ENCODE assay signal across 13 mouse cellular contexts in genomic region chr12:4908391-4908790, GRCm38 (mm10). TPM values are rescaled to one million over a fixed set of nuclear protein-coding genes. Genes with fewer than 3 reads are reported as not detected.
DNase-seq lines count a peak whose midpoint lies in the region; ATAC-seq and TF ChIP-seq lines count a peak whose summit lies in the region.
"Had no signal": no experiment of that assay in that cellular context is flagged by ENCODE, and none has a peak within 500 bp of the region (broad histone marks: within the 10 kb centered on the region; RNA-seq: fewer than 3 reads in every experiment).

No protein-coding gene starts in this region.

- WGBS in limb, embryonic 12.5 days = 95% methylated on average over 7 of the region's 7 CpGs
- WGBS in limb, embryonic 10.5 days = 94% methylated on average over 7 of the region's 7 CpGs
- WGBS in liver, embryonic 12.5 days (ENCODE audit: insufficient replicate concordance) = 81% methylated on average over 7 of the region's 7 CpGs

- TF ChIP-seq POLR2A in CH12.LX (IDR thresholded peaks at IDR 0.05; ENCODE audit: low read depth, low read length) = no peak

- peaks cover 21% of the 10 kb centered on the region for H3K36me3 ChIP-seq in erythroblast, embryonic 14.5 days (ENCODE audit: control insufficient read depth)
- peaks cover 6% of the 10 kb centered on the region; the same call in 1 of the 2 replicates for H3K36me3 ChIP-seq in limb, embryonic 12.5 days
- H3K36me3 ChIP-seq in limb, embryonic 10.5 days = peaks cover 5% of the 10 kb centered on the region; the same call in 1 of the 2 replicates
- H3K36me3 ChIP-seq in CH12.LX (replicated peaks in 1 of 2; ENCODE audit: control insufficient read depth in 1 of 2, insufficient read depth in 1 of 2, low read length in 1 of 2) = peaks cover 3 to 9% of the 10 kb centered on the region in 2 experiments
- peaks cover 11% of the 10 kb centered on the region for H3K36me3 ChIP-seq in liver, embryonic 12.5 days

- H3K27ac ChIP-seq in limb, embryonic 12.5 days = no peak overlapping the region
- H3K27ac ChIP-seq in limb, embryonic 10.5 days = no peak overlapping the region
- H3K27ac ChIP-seq in CH12.LX (ENCODE audit: insufficient read depth, low read depth) = no peak overlapping the region
- no peak overlapping the region for H3K27ac ChIP-seq in liver, embryonic 12.5 days

- H3K9me3 ChIP-seq in erythroblast, embryonic 14.5 days (ENCODE audit: control insufficient read depth, low read length) = no peaks in the 10 kb centered on the region
- no peaks in the 10 kb centered on the region for H3K9me3 ChIP-seq in limb, embryonic 12.5 days
- H3K9me3 ChIP-seq in limb, embryonic 10.5 days (replicated peaks) = no peaks in the 10 kb centered on the region
- peaks cover 2% of the 10 kb centered on the region for H3K9me3 ChIP-seq in CH12.LX (replicated peaks; ENCODE audit: low read length)
- H3K9me3 ChIP-seq in liver, embryonic 12.5 days (replicated peaks) = no peaks in the 10 kb centered on the region

- no peak for DNase-seq in limb, embryonic 10.5 days (ENCODE audit: low spot score)
- no peak for DNase-seq in CH12.LX (ENCODE audit: extremely low read depth)
- no peak for DNase-seq in right cerebral cortex, adult 18-20 months
- DNase-seq in adrenal gland, postnatal 36 days = no peak
- DNase-seq: cerebellum, adult 9-11 months; gastrocnemius, postnatal 36 days; heart, postnatal 10 days; kidney, adult 8-10 months; thymus, adult 2 months had no signal

- no peak overlapping the region for H3K9ac ChIP-seq in limb, embryonic 12.5 days (replicated peaks)
- no peak overlapping the region for H3K9ac ChIP-seq in CH12.LX (ENCODE audit: insufficient read depth, low read depth)
- H3K9ac ChIP-seq in liver, embryonic 12.5 days = no peak overlapping the region

- no peak for TF ChIP-seq CTCF in CH12.LX (conservative IDR thresholded peaks at IDR 0.05 in 1 of 2, IDR thresholded peaks at IDR 0.05 in 1 of 2; ENCODE audit: low read depth in 2 of 2, low read length in 2 of 2)

- TF ChIP-seq RAD21 in CH12.LX (IDR thresholded peaks at IDR 0.05; ENCODE audit: low read depth, low read length) = no peak

- H3K4me3 ChIP-seq in erythroblast, embryonic 14.5 days (replicated peaks) = peak overlapping the region; percentile 93
- peak overlapping the region; percentile 83; the same call in 1 of the 2 replicates for H3K4me3 ChIP-seq in limb, embryonic 12.5 days (replicated peaks)
- H3K4me3 ChIP-seq in limb, embryonic 10.5 days = no peak overlapping the region
- H3K4me3 ChIP-seq in CH12.LX (replicated peaks in 1 of 3; ENCODE audit: low read depth in 2 of 3, low read length in 2 of 3, poor library complexity in 1 of 3) = peak overlapping the region in 2 of 3 experiments; percentile 73 to 74
- peak overlapping the region; percentile 79 for H3K4me3 ChIP-seq in liver, embryonic 12.5 days

- TF ChIP-seq EP300 in CH12.LX (IDR thresholded peaks at IDR 0.05; ENCODE audit: low read length) = no peak

- no peak overlapping the region for H3K4me2 ChIP-seq in limb, embryonic 12.5 days
- peak overlapping the region; percentile 35; the same call in 1 of the 2 replicates for H3K4me2 ChIP-seq in CH12.LX (ENCODE audit: insufficient read depth, low read depth, poor library complexity, severe bottlenecking)
- H3K4me2 ChIP-seq in liver, embryonic 12.5 days = peak overlapping the region; percentile 82

- dilution Hi-C loops in CH12.LX (cut with MboI; ENCODE audit: extremely low pct_ligation_motif_present, extremely low pct_unique_long_range_greater_than_20kb, low sequenced_read_pairs) = no loop called here

- H3K4me1 ChIP-seq in erythroblast, embryonic 14.5 days (ENCODE audit: control insufficient read depth) = peaks cover 36% of the 10 kb centered on the region
- H3K4me1 ChIP-seq in limb, embryonic 12.5 days (replicated peaks) = 0 out of 2 replicates have a peak, but pooled peaks cover 2% of the 10 kb centered on the region
- H3K4me1 ChIP-seq in limb, embryonic 10.5 days = no peaks in the 10 kb centered on the region
- H3K4me1 ChIP-seq in CH12.LX (ENCODE audit: control insufficient read depth in 1 of 2, insufficient read depth in 2 of 2) = peaks cover 0 to 27% of the 10 kb centered on the region in 2 experiments; a peak in 2 of 4 replicates
- peaks cover 28% of the 10 kb centered on the region for H3K4me1 ChIP-seq in liver, embryonic 12.5 days

- no peak for ATAC-seq in erythroblast, adult 5-6 weeks (replicated peaks; ENCODE audit: low FRiP score, poor library complexity, severe bottlenecking)
- no peak for ATAC-seq in limb, embryonic 12.5 days (ENCODE audit: insufficient number of reproducible peaks, insufficient read depth, low FRiP score, low TSS enrichment, low read depth)
- ATAC-seq in liver, embryonic 12.5 days = no peak

- in situ Hi-C loops in CH12.LX (cut with MboI; ENCODE audit: low pct_ligation_motif_present, low pct_unique_long_range_greater_than_20kb, low sequenced_read_pairs) = loop anchor here (25.0 kb wide), 1 partner anchor 1346 kb away; the partner anchor contains the start of gene Dtnb

- peaks cover 10% of the 10 kb centered on the region; the same call in 1 of the 2 replicates for H3K79me2 ChIP-seq in CH12.LX (replicated peaks; ENCODE audit: control insufficient read depth, extremely low read depth, insufficient read depth, poor library complexity, severe bottlenecking)

- no peaks in the 10 kb centered on the region for H3K27me3 ChIP-seq in erythroblast, embryonic 14.5 days (ENCODE audit: control insufficient read depth)
- H3K27me3 ChIP-seq in limb, embryonic 12.5 days = no peaks in the 10 kb centered on the region
- H3K27me3 ChIP-seq in limb, embryonic 10.5 days (ENCODE audit: low read depth, poor library complexity, severe bottlenecking) = no peaks in the 10 kb centered on the region
- no peaks in the 10 kb centered on the region for H3K27me3 ChIP-seq in CH12.LX (replicated peaks)
- H3K27me3 ChIP-seq in liver, embryonic 12.5 days (replicated peaks) = no peaks in the 10 kb centered on the region

TF ChIP-seq in CH12.LX, 34 proteins besides CTCF, POLR2A, EP300 and RAD21:
- TF ChIP-seq UBTF (IDR thresholded peaks at IDR 0.05; ENCODE audit: low read depth, low read length) = no peak
- no peak for TF ChIP-seq ZNF384 (IDR thresholded peaks at IDR 0.05; ENCODE audit: low read depth, low read length)
- no peak for TF ChIP-seq ZMIZ1 (IDR thresholded peaks at IDR 0.05; ENCODE audit: low read depth, low read length)
- TF ChIP-seq KAT2A (IDR thresholded peaks at IDR 0.05; ENCODE audit: insufficient replicate concordance, low read length) = no peak

RNA-seq across cellular contexts. Expression of gene Ubxn2a, which starts 0.9 kb away (rescaled TPM):
- 0.87 and 1.5 TPM in 2 replicates for polyA plus RNA-seq in erythroblast, embryonic 14.5 days (2012)
- total RNA-seq in erythroblast, adult 5-6 weeks (2015; ENCODE audit: low replicate concordance) = 15.9 and 20.9 TPM in 2 replicates
- 30.9 and 40.6 TPM in 2 replicates for total RNA-seq in erythroblast, adult 5-6 weeks (2017; ENCODE audit: low replicate concordance)
- polyA plus RNA-seq in limb, embryonic 12.5 days (2016; fragmentation: Nextera tagmentation; extraction: Ambion mirVana) = 28.3 and 30.6 TPM in 2 replicates
- polyA plus RNA-seq in limb, embryonic 10.5 days (2016; fragmentation: Nextera tagmentation; extraction: Ambion mirVana) = 20.2 and 23.7 TPM in 2 replicates
- total RNA-seq in CH12.LX (2012; rRNA removed) (15.2 and 19.5 TPM in 2 replicates), CH12.LX (2014; rRNA removed) (25.4 and 28.5 TPM in 2 replicates)
- 20.8 and 23.5 TPM in 2 replicates for polyA plus RNA-seq in CH12.LX (2012; ENCODE audit: insufficient read length, low read depth)
- 48.0 and 50.9 TPM in 2 replicates for polyA plus RNA-seq in liver, embryonic 12.5 days (2016; fragmentation: Nextera tagmentation; extraction: Ambion mirVana)
- total RNA-seq in adrenal gland, postnatal 36 days (2021) = 10 to 100 TPM; 41.3 to 43.3 TPM

RNA-seq across cellular contexts. Expression of gene Atad2b, which starts 8.8 kb away (rescaled TPM):
- 0.40 and 0.65 TPM in 2 replicates for polyA plus RNA-seq in erythroblast, embryonic 14.5 days (2012)
- total RNA-seq in erythroblast, adult 5-6 weeks (2015; ENCODE audit: low replicate concordance) = 46.8 and 70.3 TPM in 2 replicates
- total RNA-seq in erythroblast, adult 5-6 weeks (2017; ENCODE audit: low replicate concordance) = 59.0 and 63.4 TPM in 2 replicates
- 22.9 and 23.9 TPM in 2 replicates for polyA plus RNA-seq in limb, embryonic 12.5 days (2016; fragmentation: Nextera tagmentation; extraction: Ambion mirVana)
- 11.1 and 13.5 TPM in 2 replicates for polyA plus RNA-seq in limb, embryonic 10.5 days (2016; fragmentation: Nextera tagmentation; extraction: Ambion mirVana)
- total RNA-seq in CH12.LX (2012; rRNA removed) (6.5 and 7.3 TPM in 2 replicates), CH12.LX (2014; rRNA removed) (6.9 and 7.6 TPM in 2 replicates)
- 8.6 and 10.3 TPM in 2 replicates for polyA plus RNA-seq in CH12.LX (2012; ENCODE audit: insufficient read length, low read depth)
- 12.8 and 15.2 TPM in 2 replicates for polyA plus RNA-seq in liver, embryonic 12.5 days (2016; fragmentation: Nextera tagmentation; extraction: Ambion mirVana)
- total RNA-seq in adrenal gland, postnatal 36 days (2021) = 10 to 100 TPM; 26.4 to 30.6 TPM

RNA-seq across cellular contexts. Expression of gene Mfsd2b, which starts 34.2 kb away (rescaled TPM):
- polyA plus RNA-seq in erythroblast, embryonic 14.5 days (2012) = 22.7 and 26.3 TPM in 2 replicates
- 137 and 176 TPM in 2 replicates for total RNA-seq in erythroblast, adult 5-6 weeks (2015; ENCODE audit: low replicate concordance)
- 199 and 226 TPM in 2 replicates for total RNA-seq in erythroblast, adult 5-6 weeks (2017; ENCODE audit: low replicate concordance)
- polyA plus RNA-seq in limb, embryonic 12.5 days (2016; fragmentation: Nextera tagmentation; extraction: Ambion mirVana) = 2.4 and 2.5 TPM in 2 replicates
- 4.4 and 4.5 TPM in 2 replicates for polyA plus RNA-seq in limb, embryonic 10.5 days (2016; fragmentation: Nextera tagmentation; extraction: Ambion mirVana)
- total RNA-seq in CH12.LX (2012; rRNA removed) = 0.17 and 0.21 TPM in 2 replicates
- total RNA-seq in CH12.LX (2014; rRNA removed) = 0.05 TPM in 1 of 2 replicates, not detected in the other
- polyA plus RNA-seq in CH12.LX (2012; ENCODE audit: insufficient read length, low read depth) = 0.35 and 0.49 TPM in 2 replicates
- polyA plus RNA-seq in liver, embryonic 12.5 days (2016; fragmentation: Nextera tagmentation; extraction: Ambion mirVana) = 94.8 TPM in 2 replicates
- under 1 TPM; 0.30 to 0.60 TPM for total RNA-seq in adrenal gland, postnatal 36 days (2021)
